Mouse (Mus musculus) CD4-positive helper T cell, adult 2 months (primary cell): ENCODE results near the gene Mab21l1.

Experiments used
- DNase-seq: peaks from one replicate; pipeline ENCODE4 v3.0.0-alpha.2; 2012; ENCODE audit warnings: low read depth, missing footprints, low spot score

Gene Mab21l1

GRCm38 (mm10) chr3:55782056-55782687 is at the start of gene Mab21l1:
Gene Mab21l1 (plus strand): TSS chr3:55782510.
- no peak for DNase-seq

- DNase-seq, result no peak
Measured at GRCm38 (mm10) chr3:55733665-55734064, 48.6 kb upstream of the Mab21l1 start.

GRCm38 (mm10) chr3:55741428-55741827 is 40.9 kb upstream of the Mab21l1 start:
- DNase-seq, result no peak

GRCm38 (mm10) chr3:55742218-55742617 is 40.1 kb upstream of the Mab21l1 start:
- no peak for DNase-seq

GRCm38 (mm10) chr3:55742654-55743053 is 39.7 kb upstream of the Mab21l1 start:
- no peak for DNase-seq

- peak; percentile 62 for DNase-seq
Measured at GRCm38 (mm10) chr3:55743885-55744284, 38.4 kb upstream of the Mab21l1 start.

- no peak for DNase-seq
Measured at GRCm38 (mm10) chr3:55750445-55751065, 31.8 kb upstream of the Mab21l1 start.

- no peak for DNase-seq
Measured at GRCm38 (mm10) chr3:55751363-55751762, 30.9 kb upstream of the Mab21l1 start.

- no peak for DNase-seq
Measured at GRCm38 (mm10) chr3:55752558-55752957, 29.8 kb upstream of the Mab21l1 start.

GRCm38 (mm10) chr3:55753872-55754271 is 28.4 kb upstream of the Mab21l1 start:
- no peak for DNase-seq

GRCm38 (mm10) chr3:55754981-55755608 is 27.2 kb upstream of the Mab21l1 start:
- no peak for DNase-seq

- DNase-seq, result no peak
Measured at GRCm38 (mm10) chr3:55755805-55756601, 26.3 kb upstream of the Mab21l1 start.

GRCm38 (mm10) chr3:55756602-55757190 is 25.6 kb upstream of the Mab21l1 start:
- no peak for DNase-seq

GRCm38 (mm10) chr3:55758297-55758696 is 24.0 kb upstream of the Mab21l1 start:
- DNase-seq, result no peak

GRCm38 (mm10) chr3:55763591-55763990 is 18.7 kb upstream of the Mab21l1 start:
- DNase-seq, result no peak

- DNase-seq, result no peak
Measured at GRCm38 (mm10) chr3:55768654-55769053, 13.7 kb upstream of the Mab21l1 start.

- DNase-seq, result no peak
Measured at GRCm38 (mm10) chr3:55769308-55769707, 13.0 kb upstream of the Mab21l1 start.

GRCm38 (mm10) chr3:55774203-55774602 is 8.1 kb upstream of the Mab21l1 start:
- DNase-seq, result no peak

GRCm38 (mm10) chr3:55775245-55775644 is 7.1 kb upstream of the Mab21l1 start:
- DNase-seq, result no peak

GRCm38 (mm10) chr3:55775753-55776152 is 6.6 kb upstream of the Mab21l1 start:
- DNase-seq, result no peak

GRCm38 (mm10) chr3:55777501-55777900 is 4.8 kb upstream of the Mab21l1 start:
- no peak for DNase-seq
